Mouse (Mus musculus): ENCODE measurements around the gene Atrx.

- no peak for TF ChIP-seq CTCF (IDR thresholded peaks at IDR 0.05; ENCODE audit: borderline replicate concordance, insufficient read depth, low read depth, low read length)
- TF ChIP-seq POLR2A (IDR thresholded peaks at IDR 0.05; ENCODE audit: borderline replicate concordance, insufficient read depth, low read length) = no peak
Observed at GRCm38 (mm10) chrX:105766013-105766412, 163.2 kb downstream of the Atrx start.

Measured in cerebellum, adult 2 months (tissue).